Mouse (Mus musculus) liver, embryonic 14.5 days (tissue): ENCODE measurements around the gene Ppat. TPM values are rescaled to one million over a fixed set of nuclear protein-coding genes. Genes with fewer than 3 reads are reported as not detected.
"Not testable (repeated sequence)": the region's sequence is repeated elsewhere in the genome, so short reads cannot be mapped to it uniquely, and the experiment has no call there.

Experiments used
- ATAC-seq: fragments of 200-750 bp; cut with Nextera tagmentation; 2 replicates; pipeline ENCODE4 v1.8.0; 2017; ENCODE audit warnings: moderate number of reproducible peaks, mild to moderate bottlenecking, moderate library complexity; ENCODE audit not compliant: insufficient read depth
- DNase-seq, 3 experiments: peaks; one replicate each; pipeline ENCODE4 v3.0.0-alpha.2; 2012 to 2013; ENCODE audit warnings: low read depth in 3 of 3, low spot score in 3 of 3
- H3K27ac ChIP-seq: fragments of 300-500 bp; sonication (generic); 2 replicates; pipeline ENCODE4 v1.5.1; 2014; ENCODE audit warnings: moderate library complexity, mild to moderate bottlenecking, control low read depth, inconsistent platforms
- H3K27me3 ChIP-seq: fragments of 300-500 bp; sonication (generic); 2 replicates; pipeline ENCODE4 v1.6.1; 2014; ENCODE audit warnings: mild to moderate bottlenecking, low read length, moderate library complexity; ENCODE audit not compliant: control insufficient read depth, insufficient read depth
- H3K36me3 ChIP-seq: fragments of 300-500 bp; sonication (generic); replicated peaks from 2 replicates; pipeline ENCODE4 v1.6.1; 2014; ENCODE audit warnings: low read depth; ENCODE audit not compliant: control insufficient read depth, insufficient read depth
- H3K4me1 ChIP-seq, 2 experiments: fragments of 200-500 bp in 1 of 2; fragments of 300-500 bp in 1 of 2; sonication (generic) in 1 of 2; replicated peaks; 2 replicates each; pipeline ENCODE4 v1.6.1; 2012 to 2014; ENCODE audit warnings: antibody characterized with exemption in 1 of 2, inconsistent platforms in 1 of 2, low read length in 1 of 2; ENCODE audit not compliant: control insufficient read depth in 2 of 2, insufficient read depth in 2 of 2
- H3K4me2 ChIP-seq: fragments of 300-500 bp; sonication (generic); 2 replicates; pipeline ENCODE4 v1.6.1; 2014; ENCODE audit warnings: low read depth, mild to moderate bottlenecking, control low read depth, moderate library complexity
- H3K4me3 ChIP-seq, 2 experiments: fragments of 200-500 bp in 1 of 2; fragments of 300-500 bp in 1 of 2; sonication (generic) in 1 of 2; 2 replicates each; pipeline ENCODE4 v1.5.1; 2012 to 2014; ENCODE audit warnings: low read depth in 2 of 2, low read length in 2 of 2, mild to moderate bottlenecking in 2 of 2, control low read depth in 1 of 2, inconsistent platforms in 1 of 2, moderate library complexity in 1 of 2; ENCODE audit not compliant: insufficient read depth in 1 of 2
- H3K9ac ChIP-seq: fragments of 300-500 bp; sonication (generic); replicated peaks from 2 replicates; pipeline ENCODE4 v1.6.1; 2014; ENCODE audit warnings: mild to moderate bottlenecking, control low read depth, moderate library complexity
- H3K9me3 ChIP-seq: fragments of 300-500 bp; sonication (generic); 2 replicates; pipeline ENCODE4 v1.6.1; 2016; ENCODE audit warnings: low read length, mixed read lengths; ENCODE audit not compliant: control insufficient read depth
- CTCF ChIP-seq: IDR thresholded peaks from 2 replicates; pipeline ENCODE4 v1.5.1; 2016; ENCODE audit warnings: antibody characterized with exemption, low read depth, control low read depth
- EP300 ChIP-seq: IDR thresholded peaks from 2 replicates; pipeline ENCODE4 v1.6.1; 2016; ENCODE audit warnings: antibody characterized with exemption, low read depth
- WGBS: fragments of 180-500 bp; shearing (Covaris S2); extraction: QIAGEN DNeasy Blood & Tissue Kit; methylation state at CpG from one replicate; pipeline ENCODE4 v1.1.7; 2014; ENCODE audit not compliant: insufficient replicate concordance; 5-methylcytosine and 5-hydroxymethylcytosine counted together
- polyA plus RNA-seq, 2 experiments: library from polyadenylated mRNA; depleted of rRNA in 1 of 2; stranded (reverse) in 1 of 2; unstranded in 1 of 2; fragments of >200 nt; fragmentation: Nextera tagmentation in 1 of 2; extraction: Ambion mirVana in 1 of 2; gene quantifications; 2 replicates each; pipeline versions ENCODE4 v1.2.1 to v1.2.3; 2012 to 2014

Ppat gene
- polyA plus RNA-seq, 2 experiments, result 15.3 to 29.2 TPM

DNA sequence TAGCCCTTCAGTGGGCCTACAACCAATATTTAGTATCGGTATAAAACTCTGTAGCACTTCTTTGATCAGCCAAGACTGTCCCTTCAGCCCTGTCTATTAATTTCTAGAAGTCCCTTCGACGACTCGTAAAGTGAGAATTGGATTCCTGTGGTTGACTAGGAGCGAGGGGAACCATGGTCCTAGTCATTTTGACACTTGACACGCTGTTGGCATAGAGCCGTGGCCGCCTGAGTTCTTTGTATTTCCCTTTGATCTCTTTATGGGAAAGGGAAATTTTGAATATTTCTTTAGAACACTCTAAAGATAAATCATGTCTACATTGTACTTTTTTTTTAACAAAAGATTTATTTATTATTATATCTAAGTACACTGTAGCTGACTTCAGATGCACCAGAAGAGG, 24.4 kb upstream of the Ppat start:
- Histone ChIP-seq H3K36me3 (peaks cover 32% of the 10 kb centered on the region), H3K4me2 (peak overlapping the region; percentile 92), H3K27ac (peak overlapping the region; percentile 62; the same call in 1 of the 2 replicates), H3K9ac (peak overlapping the region; percentile 94), H3K4me1 (peaks cover 10% of the 10 kb centered on the region in 2 experiments; a peak in 3 of 4 replicates), H3K9me3 (no peaks in the 10 kb centered on the region), H3K4me3 (peak overlapping the region; percentile 86 to 99; a peak in 3 of 4 replicates), H3K27me3 (no peaks in the 10 kb centered on the region)
- 73% methylated on average over 8 of the region's 8 CpGs for WGBS
- DNase-seq (no peak), ATAC-seq (no peak)
- TF ChIP-seq CTCF, result no peak
- no peak for TF ChIP-seq EP300

DNA sequence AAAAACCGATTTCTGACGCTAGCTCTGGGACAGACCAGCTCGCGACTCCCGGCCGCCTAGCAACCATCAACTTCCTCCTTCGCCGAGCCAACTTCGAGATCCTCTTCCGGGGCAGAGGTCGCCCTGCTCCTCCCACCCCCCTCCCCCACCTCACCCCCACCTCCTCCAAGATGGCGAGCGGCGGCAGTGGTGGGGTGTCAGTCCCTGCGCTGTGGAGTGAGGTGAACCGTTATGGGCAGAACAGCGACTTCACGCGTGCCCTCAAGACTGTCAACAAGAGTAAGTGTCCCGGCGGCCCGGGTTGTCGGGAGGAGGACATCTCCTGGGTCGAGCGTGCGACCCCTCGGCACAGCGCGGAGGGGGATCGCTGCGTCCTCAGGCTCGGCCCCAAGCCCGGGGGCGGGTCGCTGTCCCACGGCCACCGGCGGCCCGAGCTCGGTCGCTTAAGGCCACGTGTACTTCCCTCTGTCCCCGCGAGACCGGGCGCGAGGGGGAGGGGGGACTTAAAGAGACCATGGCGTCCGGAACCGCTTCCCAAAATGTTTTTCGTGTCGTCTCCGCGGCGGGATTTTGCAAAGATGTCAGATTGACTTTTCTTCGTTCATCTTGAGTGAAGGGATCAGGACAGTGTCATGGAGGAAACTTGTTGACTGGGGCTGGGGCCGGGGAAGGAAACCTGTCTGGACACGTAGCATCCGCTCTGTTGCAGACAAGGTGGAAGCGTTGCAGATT, 23.3 kb upstream of the Ppat start, which contains the start of gene Srp72:
Gene Srp72, plus strand, starts transcription at position 130 of the 732 bp plus-strand sequence.
- Histone ChIP-seq H3K9me3 (no peaks in the 10 kb centered on the region), H3K4me3 (peak within 1 kb of the TSS; percentile 86 to 99), H3K36me3 (peaks cover 32% of the 10 kb centered on the region), H3K27ac (peak within 1 kb of the TSS; percentile 62; the same call in 1 of the 2 replicates), H3K9ac (peak within 1 kb of the TSS; percentile 94), H3K4me2 (peak within 1 kb of the TSS; percentile 92), H3K4me1 (peaks cover 10% of the 10 kb centered on the region in 2 experiments; a peak in 3 of 4 replicates), H3K27me3 (no peaks in the 10 kb centered on the region)
- 1% methylated on average over 59 of the region's 60 CpGs for WGBS
- DNase-seq, result peak; percentile 67 to 74 (median 69)
- no peak for TF ChIP-seq EP300
- TF ChIP-seq CTCF, result no peak
- peak; percentile 91 for ATAC-seq

DNA sequence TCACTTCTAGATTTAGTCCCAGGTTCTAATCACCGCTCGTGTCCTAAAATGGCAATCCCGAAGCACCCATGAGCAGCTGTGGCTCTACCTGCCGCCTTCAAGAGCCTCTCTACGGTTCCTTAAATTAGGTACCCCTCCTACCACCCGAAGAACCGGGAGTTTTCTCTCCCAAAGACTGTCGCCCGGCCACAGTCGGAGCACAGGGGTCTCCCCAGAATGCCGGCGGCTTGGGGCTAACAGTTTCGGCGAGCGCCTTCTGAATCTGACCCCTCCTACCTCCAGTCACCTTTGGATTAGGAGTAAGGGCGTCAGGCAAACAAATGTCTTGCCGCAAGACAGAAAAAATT, 22.8 kb upstream of the Ppat start:
- TF ChIP-seq CTCF (no peak), EP300 (no peak)
- no peaks in the 10 kb centered on the region for H3K9me3 ChIP-seq
- H3K36me3 ChIP-seq, result peaks cover 32% of the 10 kb centered on the region
- H3K9ac ChIP-seq, result peak overlapping the region; percentile 94
- peak overlapping the region; percentile 92 for H3K4me2 ChIP-seq
- peak overlapping the region; percentile 39; the same call in 1 of the 2 replicates for H3K27ac ChIP-seq
- ATAC-seq (peak; percentile 22), DNase-seq (no peak)
- peaks cover 10% of the 10 kb centered on the region in 2 experiments; a peak in 3 of 4 replicates for H3K4me1 ChIP-seq
- no peaks in the 10 kb centered on the region for H3K27me3 ChIP-seq
- H3K4me3 ChIP-seq, result peak overlapping the region; percentile 86 to 99
- 6% methylated on average over 17 of the region's 17 CpGs for WGBS

DNA sequence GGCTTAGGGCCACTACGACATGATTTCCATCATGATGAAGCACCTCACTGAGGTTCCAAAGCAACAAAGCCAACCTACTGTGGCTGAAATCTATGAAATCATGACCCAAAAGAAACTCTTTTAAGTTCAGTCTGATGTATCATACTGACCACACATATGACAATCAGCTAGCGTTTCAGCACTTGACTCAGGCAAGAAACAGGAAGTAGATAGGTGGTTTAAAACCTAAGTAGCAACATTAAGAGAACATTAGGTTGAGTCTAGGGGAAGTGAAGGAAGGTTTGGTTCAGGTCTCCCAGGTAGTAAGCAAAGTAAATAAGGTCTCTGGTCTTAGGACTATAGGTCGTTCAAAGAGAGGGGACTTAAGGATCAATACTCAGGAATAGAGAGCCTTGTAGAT, 22.1 kb upstream of the Ppat start:
- H3K4me2 ChIP-seq, result peak overlapping the region; percentile 92
- ATAC-seq, result no peak
- peak overlapping the region; percentile 86 to 99 for H3K4me3 ChIP-seq
- no peak overlapping the region for H3K27ac ChIP-seq
- 30% methylated on average over 3 of the region's 3 CpGs for WGBS
- H3K36me3 ChIP-seq, result peaks cover 35% of the 10 kb centered on the region
- peak overlapping the region; percentile 94 for H3K9ac ChIP-seq
- DNase-seq, result no peak
- peaks cover 10% of the 10 kb centered on the region in 2 experiments; a peak in 3 of 4 replicates for H3K4me1 ChIP-seq
- TF ChIP-seq CTCF (no peak), EP300 (no peak)
- H3K27me3 ChIP-seq, result no peaks in the 10 kb centered on the region
- H3K9me3 ChIP-seq, result no peaks in the 10 kb centered on the region

DNA sequence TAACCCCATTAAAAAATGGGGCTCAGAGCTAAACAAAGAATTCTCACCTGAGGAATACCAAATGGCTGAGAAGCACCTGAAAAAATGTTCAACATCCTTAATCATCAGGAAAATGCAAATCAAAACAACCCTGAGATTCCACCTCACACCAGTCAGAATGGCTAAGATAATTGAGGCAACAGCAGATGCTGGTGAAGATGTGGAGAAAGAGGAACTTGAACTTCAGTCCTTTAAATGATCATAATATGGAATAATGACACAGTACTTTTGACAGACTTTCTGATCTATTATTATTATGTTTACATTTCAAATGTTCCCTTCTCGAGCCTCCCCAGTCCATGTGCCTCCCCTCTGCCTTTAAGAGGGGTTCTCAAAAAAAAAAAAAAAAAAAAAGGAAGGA, 19.7 kb upstream of the Ppat start:
- peaks cover 42% of the 10 kb centered on the region for H3K36me3 ChIP-seq
- not testable (repeated sequence) for H3K27ac ChIP-seq, H3K9me3 ChIP-seq, H3K27me3 ChIP-seq, DNase-seq, H3K4me3 ChIP-seq, H3K9ac ChIP-seq, ATAC-seq, H3K4me2 ChIP-seq
- H3K4me1 ChIP-seq, result peaks cover 7 to 10% of the 10 kb centered on the region in 2 experiments; a peak in 3 of 4 replicates
- 41% methylated on average over 1 of the region's 1 CpGs for WGBS
